Mouse (Mus musculus) olfactory bulb, adult 2 months (tissue): ENCODE results near the gene Wscd2.

Experiments
- CTCF ChIP-seq: fragments of 200-500 bp; IDR thresholded peaks from 2 replicates; pipeline ENCODE4 v1.5.1; 2012; ENCODE audit warnings: low read depth, mild to moderate bottlenecking, low read length, moderate library complexity; ENCODE audit not compliant: insufficient read depth
- POLR2A ChIP-seq: fragments of 200-500 bp; IDR thresholded peaks from 2 replicates; pipeline ENCODE4 v1.6.1; 2012; ENCODE audit warnings: mild to moderate bottlenecking, low read depth, low read length, moderate library complexity; ENCODE audit not compliant: insufficient read depth

GRCm38 (mm10) chr5:113489617-113490016 is 516 bp upstream of the Wscd2 start:
- no peak for TF ChIP-seq CTCF
- no peak for TF ChIP-seq POLR2A
